Mouse (Mus musculus) erythroblast, adult 5-6 weeks (primary cell): ENCODE data around the gene Xbp1. TPM values are rescaled to one million over a fixed set of nuclear protein-coding genes. Genes with fewer than 3 reads are reported as not detected.

Experiments used
- ATAC-seq: replicated peaks from 2 replicates; pipeline ENCODE4 v1.8.0; 2016; ENCODE audit warnings: moderate number of reproducible peaks, mild to moderate bottlenecking, moderate TSS enrichment, inconsistent platforms; ENCODE audit not compliant: poor library complexity, low FRiP score, severe bottlenecking
- total RNA-seq, 2 experiments: library from RNA; stranded (forward) in 1 of 2; stranded (reverse) in 1 of 2; fragments of 150-400 nt in 1 of 2; fragments of 200-764, 138-1000 nt in 1 of 2; gene quantifications; 2 replicates each; pipeline versions ENCODE4 v1.2.3 to v1.2.4; 2015 to 2017; ENCODE audit warnings: low replicate concordance in 2 of 2

The Xbp1 gene
- total RNA-seq, 2 experiments from 2014 or later = 50.8 to 83.8 TPM

GRCm38 (mm10) chr11:5562625-5563268 is 42.3 kb downstream of the Xbp1 start:
- ATAC-seq = no peak

GRCm38 (mm10) chr11:5563898-5564297 is 43.4 kb downstream of the Xbp1 start:
- no peak for ATAC-seq

DNA sequence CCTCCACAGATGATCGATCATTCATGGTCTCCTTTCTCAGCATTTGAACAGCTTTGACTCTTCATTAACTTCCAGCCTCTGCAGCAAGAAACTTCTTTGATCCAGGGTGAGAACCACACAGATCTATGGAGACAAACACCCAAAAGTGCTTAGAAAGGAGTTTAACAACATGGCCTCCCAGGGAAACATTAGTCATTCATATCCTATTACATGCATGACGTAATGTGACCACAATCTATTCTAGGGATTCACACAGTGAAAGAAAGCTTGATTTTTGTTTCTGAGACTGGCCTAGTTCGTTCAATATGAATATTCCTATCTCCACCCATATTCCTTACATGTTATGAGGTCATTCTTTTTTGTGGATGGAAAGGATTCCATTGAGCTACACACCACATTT is 45.1 kb downstream of the Xbp1 start:
- ATAC-seq = no peak

DNA sequence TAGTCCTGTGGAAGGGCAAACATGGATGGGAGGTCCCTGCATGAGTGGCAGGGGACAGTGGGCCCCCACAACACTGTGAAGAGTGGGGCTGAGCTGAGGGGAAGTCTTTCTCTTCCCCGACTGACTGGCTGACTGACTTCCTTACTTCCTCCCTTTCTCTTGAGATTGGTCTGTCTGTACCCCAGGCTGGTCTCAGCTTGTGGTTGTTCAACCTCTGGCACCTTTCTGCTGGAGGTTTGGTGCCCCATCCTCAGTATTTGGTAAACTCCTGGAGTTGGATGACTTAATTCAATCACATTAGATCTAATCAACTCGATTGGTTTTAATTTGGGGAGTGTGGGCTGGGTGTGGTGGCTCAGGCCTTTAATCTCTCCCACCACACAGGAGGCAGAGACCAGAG is 46.0 kb downstream of the Xbp1 start:
- ATAC-seq = no peak

DNA sequence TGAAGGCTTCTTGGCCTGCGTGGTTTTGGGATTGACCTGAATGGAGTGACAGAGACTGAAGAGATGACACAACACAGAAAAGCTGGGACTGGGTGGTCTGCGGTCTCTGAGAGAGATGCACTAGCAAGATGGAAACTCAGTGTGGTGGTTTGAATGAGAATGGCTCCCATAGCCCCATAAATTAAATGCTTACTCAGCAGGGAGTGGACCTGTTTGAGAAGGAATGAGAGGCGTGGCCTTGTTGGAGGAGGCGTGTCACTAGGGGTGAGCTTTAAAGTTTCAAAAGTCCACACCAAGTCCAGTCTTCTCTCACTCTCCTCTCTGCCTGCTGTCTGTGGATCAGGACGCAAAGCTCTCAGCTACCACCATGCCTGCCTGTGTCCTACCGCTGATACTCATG is 47.2 kb downstream of the Xbp1 start:
- ATAC-seq = no peak

DNA sequence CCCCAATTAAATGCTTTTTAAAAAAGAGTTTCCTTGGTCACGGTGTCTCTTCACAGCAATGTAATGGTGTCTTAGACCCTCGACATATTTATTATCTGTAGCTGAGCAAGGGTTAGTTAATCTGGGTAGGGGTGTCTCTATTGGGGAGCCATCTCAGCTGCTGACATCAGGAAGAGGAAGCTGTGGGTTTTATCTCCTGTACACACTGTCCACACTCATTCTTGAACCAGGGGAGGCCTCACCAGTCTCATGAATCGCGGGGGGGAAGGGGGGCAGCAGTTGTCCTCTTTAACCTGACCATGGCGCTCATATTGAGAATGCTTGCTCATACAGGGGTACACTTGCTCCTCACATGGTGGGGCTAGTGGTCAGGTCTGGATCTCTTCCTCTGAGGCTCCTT is 47.6 kb downstream of the Xbp1 start:
- ATAC-seq = no peak

- ATAC-seq = no peak
Observed at GRCm38 (mm10) chr11:5569474-5569873, 49.0 kb downstream of the Xbp1 start, which contains the start of gene Ankrd36. Ankrd36 (plus strand) TSS chr11:5569684.

DNA sequence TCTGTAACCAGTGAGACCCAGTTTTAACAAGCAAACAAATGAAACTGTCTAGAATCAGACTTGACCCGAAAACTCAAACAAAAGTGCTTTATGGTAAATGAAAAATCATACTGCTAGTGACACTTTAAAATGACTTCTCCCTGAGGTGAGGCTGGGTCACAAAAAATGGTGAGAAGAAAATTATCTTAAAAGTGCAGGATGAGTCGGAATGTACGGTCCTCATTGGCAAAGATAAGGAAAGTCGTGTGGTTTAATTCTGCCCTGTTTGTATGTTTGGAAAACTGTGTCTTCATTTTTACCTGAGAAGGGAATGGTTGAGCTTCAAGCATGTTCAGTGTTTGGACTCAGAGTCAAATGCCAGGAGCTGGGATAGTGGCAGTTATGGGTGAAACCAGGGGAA is 51.4 kb downstream of the Xbp1 start:
- ATAC-seq = peak; percentile 62

DNA sequence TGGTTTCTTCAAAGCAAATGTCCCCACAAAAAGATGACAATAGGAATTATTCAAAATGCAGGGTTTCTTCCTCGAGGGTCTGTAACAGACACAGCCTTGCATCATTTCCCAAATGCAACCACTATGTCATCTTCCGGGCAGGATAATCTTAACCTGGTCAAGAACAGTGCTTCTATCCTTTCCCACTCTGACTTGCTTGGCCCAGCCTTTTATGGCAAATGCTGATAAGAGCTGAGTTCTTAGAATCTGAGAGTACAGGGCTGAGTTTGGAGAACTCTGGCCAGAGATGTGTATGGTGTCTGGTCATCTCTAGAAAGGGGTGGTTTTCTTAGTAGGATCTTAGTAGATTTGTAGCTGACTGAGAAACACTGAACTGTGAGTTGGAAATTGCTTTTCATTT is 53.4 kb downstream of the Xbp1 start:
- peak; percentile 82 for ATAC-seq

DNA sequence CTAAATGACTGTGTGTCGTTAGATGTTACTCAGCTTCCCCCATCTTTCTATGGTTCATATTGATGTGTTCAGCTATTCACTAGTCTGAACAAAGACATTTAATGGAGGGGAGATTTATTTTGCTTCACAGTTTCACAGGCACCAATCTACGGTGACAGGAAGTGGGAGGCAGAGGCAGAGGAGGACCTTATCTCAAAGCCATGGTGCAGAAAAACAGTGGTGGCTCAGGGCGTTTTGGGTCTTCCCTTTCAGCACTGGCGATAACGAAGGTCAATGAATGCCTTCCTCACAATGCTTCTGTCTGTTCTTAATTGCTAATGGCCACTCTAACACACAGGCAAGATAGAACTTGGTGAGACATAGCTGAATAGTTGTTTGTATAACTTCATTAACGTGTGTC is 54.6 kb downstream of the Xbp1 start:
- ATAC-seq = 0 out of 2 replicates have a peak, but pooled peaks have one; percentile 50

Other genes starting within 250 kb of the Xbp1 start
- gene Znrf3, start 75.8 kb upstream of the Xbp1 start, total RNA-seq (2015; ENCODE audit: low replicate concordance) = 0.96 TPM in 1 of 2 replicates, not detected in the other
- 0.14 and 0.34 TPM in 2 replicates for gene Znrf3, start 75.8 kb upstream of the Xbp1 start, total RNA-seq (2017; ENCODE audit: low replicate concordance)
- 2.7 and 5.6 TPM in 2 replicates for gene Ccdc117, start 21.5 kb downstream of the Xbp1 start, total RNA-seq (2015; ENCODE audit: low replicate concordance)
- gene Ccdc117, start 21.5 kb downstream of the Xbp1 start, total RNA-seq (2017; ENCODE audit: low replicate concordance) = 9.5 and 10.4 TPM in 2 replicates
- 0.63 TPM in 1 of 2 replicates, not detected in the other for gene Ankrd36, start 49.0 kb downstream of the Xbp1 start, total RNA-seq (2015; ENCODE audit: low replicate concordance)
- gene Ankrd36, start 49.0 kb downstream of the Xbp1 start, total RNA-seq (2017; ENCODE audit: low replicate concordance) = 4.6 TPM in 2 replicates
- gene Mrps24, start 195.0 kb downstream of the Xbp1 start, total RNA-seq (2015; ENCODE audit: low replicate concordance) = 16.5 and 28.1 TPM in 2 replicates
- gene Mrps24, start 195.0 kb downstream of the Xbp1 start, total RNA-seq (2017; ENCODE audit: low replicate concordance) = 16.1 and 21.7 TPM in 2 replicates
- gene Urgcp, start 241.7 kb downstream of the Xbp1 start, total RNA-seq (2015; ENCODE audit: low replicate concordance) = 0.19 and 2.3 TPM in 2 replicates
- 1.2 and 3.2 TPM in 2 replicates for gene Urgcp, start 241.7 kb downstream of the Xbp1 start, total RNA-seq (2017; ENCODE audit: low replicate concordance)